Mouse (Mus musculus) intestine, postnatal 0 days (tissue): Measurements from ENCODE around the gene Gramd1b. TPM values are rescaled to one million over a fixed set of nuclear protein-coding genes. Genes with fewer than 3 reads are reported as not detected.

Experiments used
- ATAC-seq: fragments of 200-750 bp; cut with Nextera tagmentation; 2 replicates; pipeline ENCODE4 v1.8.0; 2017; ENCODE audit warnings: mild to moderate bottlenecking, moderate TSS enrichment, moderate library complexity
- H3K27ac ChIP-seq: fragments of 300-500 bp; sonication (generic); 2 replicates; pipeline ENCODE4 v1.5.1; 2014; ENCODE audit warnings: mild to moderate bottlenecking, low read depth, low read length, moderate library complexity
- H3K27me3 ChIP-seq: fragments of 300-500 bp; sonication (generic); replicated peaks from 2 replicates; pipeline ENCODE4 v1.6.1; 2014; ENCODE audit warnings: low read length, mixed read lengths; ENCODE audit not compliant: control insufficient read depth, insufficient read depth
- H3K36me3 ChIP-seq: fragments of 300-500 bp; sonication (generic); 2 replicates; pipeline ENCODE4 v1.6.1; 2014; ENCODE audit warnings: mild to moderate bottlenecking, moderate library complexity; ENCODE audit not compliant: control insufficient read depth, insufficient read depth
- H3K4me1 ChIP-seq: fragments of 300-500 bp; sonication (generic); replicated peaks from 2 replicates; pipeline ENCODE4 v1.6.1; 2014; ENCODE audit warnings: antibody characterized with exemption, low read length, mixed read lengths; ENCODE audit not compliant: control insufficient read depth, insufficient read depth
- H3K4me2 ChIP-seq: fragments of 300-500 bp; sonication (generic); replicated peaks from 2 replicates; pipeline ENCODE4 v1.6.1; 2014; ENCODE audit warnings: low read depth, mild to moderate bottlenecking, moderate library complexity
- H3K4me3 ChIP-seq: fragments of 300-500 bp; sonication (generic); 2 replicates; pipeline ENCODE4 v1.5.1; 2014; ENCODE audit warnings: low read depth, low read length
- H3K9ac ChIP-seq: fragments of 300-500 bp; sonication (generic); 2 replicates; pipeline ENCODE4 v1.6.1; 2014; ENCODE audit warnings: mild to moderate bottlenecking, low read depth, low read length
- H3K9me3 ChIP-seq: fragments of 300-500 bp; sonication (generic); 2 replicates; pipeline ENCODE4 v1.6.1; 2016; ENCODE audit warnings: mixed run types; ENCODE audit not compliant: control insufficient read depth
- CTCF ChIP-seq: sonication (generic); IDR thresholded peaks from 2 replicates; pipeline ENCODE4 v1.5.1; 2016; ENCODE audit warnings: low read depth, mild to moderate bottlenecking, control low read depth, antibody characterized with exemption, moderate library complexity
- WGBS: fragments of 180-500 bp; shearing (Covaris S2); extraction: QIAGEN DNeasy Blood & Tissue Kit; methylation state at CpG from one replicate; pipeline ENCODE4 v1.1.7; 2014; 5-methylcytosine and 5-hydroxymethylcytosine counted together
- polyA plus RNA-seq: library from polyadenylated mRNA; unstranded; fragments of >200 nt; fragmentation: Nextera tagmentation; extraction: Ambion mirVana; gene quantifications from 2 replicates; pipeline ENCODE4 v1.2.1, GENCODE M21; 2015

The Gramd1b gene
- polyA plus RNA-seq, 1 experiment from 2014 or later, result 15.2 TPM

DNA sequence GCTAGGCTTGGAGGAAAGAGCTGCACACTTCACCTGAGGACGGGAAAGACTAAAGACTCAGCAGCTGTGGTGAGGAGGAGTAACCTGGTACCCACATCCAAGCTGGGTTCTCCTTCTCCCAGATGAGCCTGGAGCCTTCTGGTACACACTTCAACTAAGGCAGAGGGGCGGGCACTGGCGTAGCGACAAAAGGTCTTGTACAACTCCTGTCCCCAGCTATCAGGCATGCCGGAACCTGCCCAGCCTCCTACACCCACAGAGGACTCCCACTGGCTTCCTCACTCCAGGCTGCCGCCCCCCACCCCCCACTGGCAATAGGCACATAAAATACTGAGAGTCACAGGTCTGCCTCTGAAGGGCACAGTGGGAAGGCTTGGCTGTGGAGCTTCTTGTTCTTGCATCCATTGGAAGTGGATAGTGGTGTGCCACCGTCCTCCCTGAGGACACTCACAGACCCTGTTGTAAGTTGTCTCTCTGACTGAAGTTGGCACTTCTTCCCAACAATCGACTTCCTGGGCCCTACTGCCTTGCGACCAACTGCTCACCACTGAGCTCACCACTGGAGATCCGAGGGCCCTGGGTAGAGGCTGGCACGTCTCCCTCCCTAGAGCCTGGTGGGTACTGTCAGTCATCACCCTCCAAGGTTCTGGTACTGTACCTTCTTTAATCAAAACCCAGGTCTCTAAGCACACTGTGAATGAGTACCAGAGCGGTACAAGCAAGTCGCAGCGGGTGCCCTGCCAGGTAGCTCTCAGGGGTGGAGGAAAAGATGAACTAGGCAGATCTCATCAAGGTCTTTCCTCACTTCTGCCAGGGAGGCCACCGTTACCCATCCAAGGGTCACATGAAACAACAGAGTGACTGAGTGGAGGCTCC lies 199.5 kb downstream of the Gramd1b start:
- Histone ChIP-seq H3K27ac (no peak overlapping the region), H3K27me3 (no peaks in the 10 kb centered on the region), H3K9me3 (no peaks in the 10 kb centered on the region), H3K9ac (no peak overlapping the region), H3K4me2 (no peak overlapping the region), H3K36me3 (peaks cover 10% of the 10 kb centered on the region; the same call in 1 of the 2 replicates), H3K4me3 (no peak overlapping the region), H3K4me1 (0 out of 2 replicates have a peak, but pooled peaks cover 5% of the 10 kb centered on the region)
- TF ChIP-seq CTCF, result no peak
- no peak for ATAC-seq
- WGBS, result 83% methylated on average over 15 of the region's 15 CpGs

DNA sequence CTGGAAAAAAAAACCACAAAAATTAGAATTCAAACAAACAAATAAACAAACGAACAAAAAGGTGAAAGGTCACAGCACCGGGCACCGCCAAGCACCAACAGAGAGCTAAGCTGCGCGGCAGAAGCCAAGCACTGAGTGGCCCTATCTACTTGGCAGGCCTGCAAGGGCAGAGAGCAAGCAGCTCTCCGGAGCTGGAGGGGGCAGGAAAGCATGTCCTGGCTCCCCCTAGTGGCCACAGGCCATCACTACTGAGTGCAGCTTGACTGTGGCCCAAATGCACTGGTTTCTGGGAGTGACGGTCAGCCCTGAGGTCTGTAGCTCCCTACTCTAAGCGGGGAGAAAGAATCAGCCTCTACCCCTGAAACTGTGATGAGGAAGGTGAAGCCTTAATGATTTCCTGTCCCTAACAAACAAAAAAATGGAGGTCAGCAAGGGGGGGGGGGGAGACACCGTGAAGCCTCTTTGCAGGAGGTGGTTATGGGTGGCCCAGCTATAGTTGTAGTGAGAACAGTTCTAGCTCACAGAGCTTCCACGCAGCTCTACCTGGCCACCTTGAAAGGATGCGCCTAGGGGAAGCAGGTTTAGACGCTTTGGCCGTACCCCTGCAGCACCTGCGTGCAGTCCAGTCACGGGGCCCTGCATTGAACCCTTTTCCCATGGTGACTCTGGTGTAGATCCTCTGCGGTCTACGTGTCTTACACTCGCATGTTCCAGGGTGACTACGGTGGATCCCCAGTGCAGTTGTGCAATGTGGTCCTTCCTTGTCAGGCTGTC lies 200.4 kb downstream of the Gramd1b start:
- Histone ChIP-seq H3K27ac (no peak overlapping the region), H3K4me1 (0 out of 2 replicates have a peak, but pooled peaks cover 5% of the 10 kb centered on the region), H3K27me3 (no peaks in the 10 kb centered on the region), H3K4me2 (no peak overlapping the region), H3K9me3 (no peaks in the 10 kb centered on the region), H3K9ac (no peak overlapping the region), H3K36me3 (peaks cover 12% of the 10 kb centered on the region; the same call in 1 of the 2 replicates), H3K4me3 (no peak overlapping the region)
- WGBS, result 56% methylated on average over 19 of the region's 19 CpGs
- ATAC-seq, result peak; percentile 64
- TF ChIP-seq CTCF, result peak; percentile 99

DNA sequence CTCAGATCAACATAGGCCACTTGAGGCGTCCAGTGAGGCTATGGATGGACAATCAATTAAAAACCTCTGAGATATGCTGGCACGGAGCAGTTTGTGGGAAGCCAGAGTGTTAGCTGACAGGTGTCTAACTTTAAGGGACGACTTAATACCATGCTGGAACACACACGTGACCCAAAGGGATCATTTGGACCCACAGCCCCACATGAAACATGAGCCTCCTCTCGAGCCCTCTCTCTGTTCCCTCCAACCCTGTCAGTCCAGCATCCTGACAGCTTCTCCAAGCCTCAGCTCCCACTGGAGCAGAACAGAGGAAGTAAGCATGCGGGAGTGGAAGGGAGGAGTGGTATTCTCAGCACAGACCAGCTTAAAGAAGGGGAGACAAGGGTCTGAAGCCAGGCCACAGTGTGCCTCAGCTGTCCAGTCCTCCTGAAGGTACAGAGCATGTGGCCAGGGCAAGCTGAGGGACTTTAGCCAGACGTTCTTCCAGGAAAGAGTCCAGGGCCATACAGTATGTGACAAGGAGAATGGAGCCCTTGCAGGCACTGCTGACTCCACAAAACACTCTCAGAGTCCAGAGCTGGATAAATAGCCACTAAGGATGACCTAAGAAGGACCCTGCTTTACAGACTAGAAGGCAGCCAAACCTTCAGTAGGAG lies 204.8 kb downstream of the Gramd1b start:
- H3K27me3 ChIP-seq, result no peaks in the 10 kb centered on the region
- no peak overlapping the region for H3K4me3 ChIP-seq
- H3K4me2 ChIP-seq, result peak overlapping the region; percentile 60
- peaks cover 11% of the 10 kb centered on the region; the same call in 1 of the 2 replicates for H3K36me3 ChIP-seq
- H3K4me1 ChIP-seq, result peaks cover 2% of the 10 kb centered on the region; the same call in 1 of the 2 replicates
- H3K9me3 ChIP-seq, result no peaks in the 10 kb centered on the region
- 46% methylated on average over 7 of the region's 7 CpGs for WGBS
- H3K27ac ChIP-seq, result peak overlapping the region; percentile 85
- TF ChIP-seq CTCF, result no peak
- H3K9ac ChIP-seq, result peak overlapping the region; percentile 40
- ATAC-seq, result no peak

DNA sequence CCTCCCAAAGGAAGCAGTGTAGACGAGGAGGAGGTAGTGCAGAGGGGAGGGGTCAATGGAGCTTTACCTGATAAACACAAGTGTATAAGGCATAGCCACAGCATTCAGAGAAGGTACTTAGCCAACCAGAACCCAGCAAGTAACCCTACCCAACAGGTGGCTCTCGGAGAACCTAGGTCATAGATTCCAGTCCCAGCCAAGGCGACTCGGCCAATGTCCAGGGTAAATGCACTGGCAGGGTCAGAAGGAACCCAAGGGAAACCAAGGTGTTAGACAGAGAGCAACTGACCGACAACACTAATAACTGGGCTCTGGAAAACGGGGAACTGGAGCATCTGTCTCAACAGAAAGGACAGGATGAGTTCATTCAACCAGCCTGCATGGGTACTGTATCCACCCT lies 206.4 kb downstream of the Gramd1b start:
- Histone ChIP-seq H3K4me1 (peaks cover 4% of the 10 kb centered on the region; the same call in 1 of the 2 replicates), H3K4me3 (peak overlapping the region; percentile 45), H3K27ac (peak overlapping the region; percentile 85), H3K36me3 (peaks cover 7% of the 10 kb centered on the region; the same call in 1 of the 2 replicates), H3K27me3 (no peaks in the 10 kb centered on the region), H3K9ac (peak overlapping the region; percentile 40), H3K9me3 (no peaks in the 10 kb centered on the region), H3K4me2 (peak overlapping the region; percentile 60)
- no peak for ATAC-seq
- no peak for TF ChIP-seq CTCF
- WGBS, result 47% methylated on average over 6 of the region's 6 CpGs

- ATAC-seq, result peak; percentile 38
These were observed 206.9 kb downstream of the Gramd1b start for GRCm38 (mm10) chr9:40324232-40324792.

More at GRCm38 (mm10) chr9:40324232-40324792, 206.9 kb downstream of the Gramd1b start:
- TF ChIP-seq CTCF, result peak; percentile 68
- peak overlapping the region; percentile 45 for H3K4me3 ChIP-seq
- WGBS, result 45% methylated on average over 4 of the region's 4 CpGs
- peak overlapping the region; percentile 85 for H3K27ac ChIP-seq
- H3K27me3 ChIP-seq, result no peaks in the 10 kb centered on the region
- peaks cover 9% of the 10 kb centered on the region; the same call in 1 of the 2 replicates for H3K4me1 ChIP-seq
- H3K9me3 ChIP-seq, result no peaks in the 10 kb centered on the region
- peak overlapping the region; percentile 40 for H3K9ac ChIP-seq
- peaks cover 7% of the 10 kb centered on the region; the same call in 1 of the 2 replicates for H3K36me3 ChIP-seq
- H3K4me2 ChIP-seq, result peak overlapping the region; percentile 60
